ENCODE assay signal across 12 mouse cellular contexts in genomic region chr17:46336475-46336874, GRCm38 (mm10). TPM values are rescaled to one million over a fixed set of nuclear protein-coding genes. Genes with fewer than 3 reads are reported as not detected.
A peak's percentile ranks its signal among the peaks of the same experiment; 100 is the strongest.
DNase-seq lines count a peak whose midpoint lies in the region; ATAC-seq and TF ChIP-seq lines count a peak whose summit lies in the region.
"Had no signal": no experiment of that assay in that cellular context is flagged by ENCODE, and none has a peak within 500 bp of the region (broad histone marks: within the 10 kb centered on the region; RNA-seq: fewer than 3 reads in every experiment).

No protein-coding gene starts in this region.

- no peak overlapping the region for H3K4me2 ChIP-seq in forebrain, postnatal 0 days (ENCODE audit: low read depth)
- H3K4me2 ChIP-seq in forebrain, embryonic 15.5 days (replicated peaks): no peak overlapping the region
- H3K4me2 ChIP-seq: limb, embryonic 13.5 days had no signal

- TF ChIP-seq RAD21 in MEL (IDR thresholded peaks at IDR 0.05; ENCODE audit: low read depth, low read length): peak; percentile 43

- no peaks in the 10 kb centered on the region for H3K4me1 ChIP-seq in forebrain, postnatal 0 days (ENCODE audit: insufficient read depth)
- no peaks in the 10 kb centered on the region for H3K4me1 ChIP-seq in forebrain, embryonic 15.5 days
- H3K4me1 ChIP-seq in lung, adult 2 months (ENCODE audit: control insufficient read depth, insufficient read depth, low read length): no peaks in the 10 kb centered on the region
- peaks cover 2 to 13% of the 10 kb centered on the region in 2 experiments; a peak in 3 of 4 replicates for H3K4me1 ChIP-seq in MEL (ENCODE audit: control insufficient read depth in 1 of 2, insufficient read depth in 2 of 2, low read length in 2 of 2)
- H3K4me1 ChIP-seq: limb, embryonic 13.5 days had no signal

- H3K27ac ChIP-seq in forebrain, postnatal 0 days (ENCODE audit: low read depth, low read length): no peak overlapping the region
- H3K27ac ChIP-seq in forebrain, embryonic 15.5 days (replicated peaks): no peak overlapping the region
- H3K27ac ChIP-seq in MEL (ENCODE audit: control insufficient read depth, low read depth, low read length): no peak overlapping the region
- H3K27ac ChIP-seq: limb, embryonic 13.5 days had no signal

- 24% methylated on average over 5 of the region's 5 CpGs for WGBS in forebrain, postnatal 0 days
- 30% methylated on average over 5 of the region's 5 CpGs for WGBS in forebrain, embryonic 15.5 days
- WGBS in lung, adult 2 months: 26% methylated on average over 5 of the region's 5 CpGs

- H3K9ac ChIP-seq in forebrain, postnatal 0 days: no peak overlapping the region
- H3K9ac ChIP-seq in forebrain, embryonic 15.5 days (replicated peaks): no peak overlapping the region
- no peak overlapping the region for H3K9ac ChIP-seq in MEL (ENCODE audit: control insufficient read depth, low read depth, low read length, poor library complexity, severe bottlenecking)
- H3K9ac ChIP-seq: limb, embryonic 13.5 days had no signal

- no peaks in the 10 kb centered on the region for H3K9me3 ChIP-seq in forebrain, postnatal 0 days (ENCODE audit: low read length)
- H3K9me3 ChIP-seq in forebrain, embryonic 15.5 days: no peaks in the 10 kb centered on the region
- H3K9me3 ChIP-seq in MEL (replicated peaks; ENCODE audit: insufficient read depth, low read length): no peaks in the 10 kb centered on the region

- no peak overlapping the region for H3K4me3 ChIP-seq in forebrain, postnatal 0 days (ENCODE audit: low read depth, low read length)
- H3K4me3 ChIP-seq in forebrain, embryonic 15.5 days: no peak overlapping the region
- no peak overlapping the region for H3K4me3 ChIP-seq in lung, adult 2 months (replicated peaks; ENCODE audit: extremely low read depth, low read depth, low read length)
- H3K4me3 ChIP-seq in MEL (ENCODE audit: control insufficient read depth in 1 of 2, insufficient read depth in 1 of 2, low read depth in 2 of 2, low read length in 2 of 2): no peak overlapping the region
- H3K4me3 ChIP-seq: erythroblast, embryonic 14.5 days; limb, embryonic 13.5 days had no signal

- no peaks in the 10 kb centered on the region for H3K36me3 ChIP-seq in forebrain, postnatal 0 days (ENCODE audit: insufficient read depth)
- no peaks in the 10 kb centered on the region for H3K36me3 ChIP-seq in forebrain, embryonic 15.5 days
- peaks cover 0 to 10% of the 10 kb centered on the region in 2 experiments; a peak in 2 of 4 replicates for H3K36me3 ChIP-seq in MEL (ENCODE audit: control insufficient read depth in 1 of 2, insufficient read depth in 2 of 2, low read length in 2 of 2)
- H3K36me3 ChIP-seq: limb, embryonic 13.5 days had no signal

- no peak for TF ChIP-seq EP300 in MEL (IDR thresholded peaks at IDR 0.05; ENCODE audit: low read depth in 1 of 2, low read length in 2 of 2)

- ATAC-seq in forebrain, postnatal 0 days: no peak
- ATAC-seq in forebrain, embryonic 15.5 days (replicated peaks): no peak
- ATAC-seq: midbrain, embryonic 16.5 days had no signal

- peak; percentile 37 for DNase-seq in forebrain, postnatal 0 days
- no peak for DNase-seq in lung, adult 2 months
- DNase-seq in lung, postnatal 10 days: no peak
- DNase-seq in MEL (ENCODE audit: low read depth, low spot score): peak; percentile 69
- DNase-seq in retina, embryonic 14.5 days (ENCODE audit: low spot score): peak; percentile 44
- DNase-seq in adrenal gland, adult 8-10 months: no peak
- no peak for DNase-seq in adrenal gland, adult 2 months
- DNase-seq: kidney, adult 8-10 months had no signal

- no peak for TF ChIP-seq POLR2A in lung, adult 2 months (IDR thresholded peaks at IDR 0.05; ENCODE audit: borderline replicate concordance, extremely low read depth, low read depth, low read length)
- no peak for TF ChIP-seq POLR2A in MEL (IDR thresholded peaks at IDR 0.05; ENCODE audit: control insufficient read depth in 1 of 2, insufficient read depth in 1 of 2, low read depth in 1 of 2, low read length in 2 of 2, poor library complexity in 1 of 2)

- no peaks in the 10 kb centered on the region for H3K27me3 ChIP-seq in forebrain, postnatal 0 days (ENCODE audit: insufficient read depth, low read length)
- H3K27me3 ChIP-seq in forebrain, embryonic 15.5 days: no peaks in the 10 kb centered on the region
- H3K27me3 ChIP-seq in MEL (ENCODE audit: control insufficient read depth in 1 of 2, insufficient read depth in 2 of 2, low read length in 2 of 2): no peaks in the 10 kb centered on the region
- H3K27me3 ChIP-seq: limb, embryonic 13.5 days had no signal

- TF ChIP-seq CTCF in forebrain, postnatal 0 days (IDR thresholded peaks at IDR 0.05; ENCODE audit: low read depth): peak; percentile 57
- TF ChIP-seq CTCF in lung, adult 2 months (IDR thresholded peaks at IDR 0.05; ENCODE audit: insufficient read depth, low read length): peak; percentile 45
- peak; percentile 54 to 79 (median 63) for TF ChIP-seq CTCF in MEL (IDR thresholded peaks at IDR 0.05 in 2 of 3, conservative IDR thresholded peaks at IDR 0.05 in 1 of 3; ENCODE audit: control insufficient read depth in 1 of 3, insufficient read depth in 1 of 3, low read depth in 2 of 3, low read length in 3 of 3, poor library complexity in 1 of 3, severe bottlenecking in 1 of 3)

- no peaks in the 10 kb centered on the region for H3K79me2 ChIP-seq in MEL (ENCODE audit: control insufficient read depth, insufficient read depth, low read length, poor library complexity)

TF ChIP-seq in MEL, 35 proteins besides CTCF, POLR2A, EP300 and RAD21:
- TF ChIP-seq MEF2A (IDR thresholded peaks at IDR 0.05; ENCODE audit: extremely low read depth, insufficient replicate concordance, low read depth, low read length, poor library complexity, severe bottlenecking) (no peak), SIN3A (IDR thresholded peaks at IDR 0.05; ENCODE audit: low read length) (no peak), ZC3H11A (IDR thresholded peaks at IDR 0.05; ENCODE audit: low read depth, low read length) (peak; percentile 57; the same call in 1 of the 2 replicates), SMC3 (IDR thresholded peaks at IDR 0.05; ENCODE audit: low read depth, low read length) (peak; percentile 64), GATA1 (IDR thresholded peaks at IDR 0.05; ENCODE audit: low read depth, low read length) (no peak)

RNA-seq across cellular contexts. Expression of gene Abcc10, which starts 8.3 kb away (rescaled TPM):
- 6.5 and 8.3 TPM in 2 replicates for total RNA-seq in forebrain, postnatal 0 days (2014; rRNA removed)
- polyA plus RNA-seq in forebrain, postnatal 0 days (2015; fragmentation: Nextera tagmentation; extraction: Ambion mirVana): 3.7 and 5.0 TPM in 2 replicates
- polyA plus RNA-seq in forebrain, embryonic 15.5 days (2015; fragmentation: Nextera tagmentation; extraction: Ambion mirVana): 6.6 and 8.1 TPM in 2 replicates
- polyA plus RNA-seq in lung, adult 2 months (2012; rRNA removed): 13.1 and 15.1 TPM in 2 replicates
- total RNA-seq in MEL (2012; rRNA removed): 2.8 and 4.0 TPM in 2 replicates
- polyA plus RNA-seq in MEL (2012; ENCODE audit: insufficient read depth in 1 of 2, insufficient read length in 2 of 2, low read depth in 1 of 2, low replicate concordance in 2 of 2, missing spikeins in 1 of 2): 1 to 10 TPM in 1 of 2 experiments, not detected in 1; 6.2 TPM
- 10 to 100 TPM in 2 of 4 experiments, 1 to 10 TPM in 2; 6.9 to 17.3 (median 11.9) TPM for total RNA-seq in adrenal gland, adult 8-10 months (2022)
- total RNA-seq in adrenal gland, adult 2 months (2021): 1 to 10 TPM; 7.3 to 7.4 TPM
- polyA plus RNA-seq in adrenal gland, adult 2 months (2012; rRNA removed): 35.4 and 36.4 TPM in 2 replicates

RNA-seq across cellular contexts. Expression of gene Dlk2, which starts 39.3 kb away (rescaled TPM):
- total RNA-seq in forebrain, postnatal 0 days (2014; rRNA removed): 49.9 and 61.3 TPM in 2 replicates
- 16.3 and 16.8 TPM in 2 replicates for polyA plus RNA-seq in forebrain, postnatal 0 days (2015; fragmentation: Nextera tagmentation; extraction: Ambion mirVana)
- polyA plus RNA-seq in forebrain, embryonic 15.5 days (2015; fragmentation: Nextera tagmentation; extraction: Ambion mirVana): 7.2 and 9.2 TPM in 2 replicates
- polyA plus RNA-seq in lung, adult 2 months (2012; rRNA removed): 0.54 and 3.1 TPM in 2 replicates
- not detected in 2 replicates for total RNA-seq in MEL (2012; rRNA removed)
- polyA plus RNA-seq in MEL (2012; ENCODE audit: insufficient read depth in 1 of 2, insufficient read length in 2 of 2, low read depth in 1 of 2, low replicate concordance in 2 of 2, missing spikeins in 1 of 2): under 1 TPM in 1 of 2 experiments, not detected in 1; 0.07 TPM
- under 1 TPM in 3 of 4 experiments, not detected in 1; 0.25 to 0.56 (median 0.38) TPM for total RNA-seq in adrenal gland, adult 8-10 months (2022)
- under 1 TPM in 1 of 2 experiments, not detected in 1; 0.29 TPM for total RNA-seq in adrenal gland, adult 2 months (2021)
- polyA plus RNA-seq in adrenal gland, adult 2 months (2012; rRNA removed): 0.22 and 0.62 TPM in 2 replicates
- polyA plus RNA-seq: erythroblast, embryonic 14.5 days had no signal

RNA-seq across cellular contexts. Expression of gene Zfp318, which starts 47.1 kb away (rescaled TPM):
- 26.1 and 28.3 TPM in 2 replicates for total RNA-seq in forebrain, postnatal 0 days (2014; rRNA removed)
- 11.2 and 17.6 TPM in 2 replicates for polyA plus RNA-seq in forebrain, postnatal 0 days (2015; fragmentation: Nextera tagmentation; extraction: Ambion mirVana)
- 12.8 and 13.5 TPM in 2 replicates for polyA plus RNA-seq in forebrain, embryonic 15.5 days (2015; fragmentation: Nextera tagmentation; extraction: Ambion mirVana)
- polyA plus RNA-seq in lung, adult 2 months (2012; rRNA removed): 11.2 and 12.5 TPM in 2 replicates
- 7.9 and 8.1 TPM in 2 replicates for total RNA-seq in MEL (2012; rRNA removed)
- polyA plus RNA-seq in MEL (2012; ENCODE audit: insufficient read depth in 1 of 2, insufficient read length in 2 of 2, low read depth in 1 of 2, low replicate concordance in 2 of 2, missing spikeins in 1 of 2): 10 to 100 TPM; 21.3 to 36.8 TPM
- total RNA-seq in adrenal gland, adult 8-10 months (2022): 10 to 100 TPM; 21.0 to 35.6 (median 27.4) TPM
- total RNA-seq in adrenal gland, adult 2 months (2021): 10 to 100 TPM; 22.0 to 28.5 TPM
- polyA plus RNA-seq in adrenal gland, adult 2 months (2012; rRNA removed): 9.3 TPM in 2 replicates

RNA-seq across cellular contexts. Expression of gene Tjap1, which starts 53.6 kb away (rescaled TPM):
- total RNA-seq in forebrain, postnatal 0 days (2014; rRNA removed): 25.6 and 36.9 TPM in 2 replicates
- polyA plus RNA-seq in forebrain, postnatal 0 days (2015; fragmentation: Nextera tagmentation; extraction: Ambion mirVana): 15.8 and 17.6 TPM in 2 replicates
- 31.5 and 37.1 TPM in 2 replicates for polyA plus RNA-seq in forebrain, embryonic 15.5 days (2015; fragmentation: Nextera tagmentation; extraction: Ambion mirVana)
- polyA plus RNA-seq in lung, adult 2 months (2012; rRNA removed): 45.2 TPM in 2 replicates
- 11.0 and 12.9 TPM in 2 replicates for total RNA-seq in MEL (2012; rRNA removed)
- polyA plus RNA-seq in MEL (2012; ENCODE audit: insufficient read depth in 1 of 2, insufficient read length in 2 of 2, low read depth in 1 of 2, low replicate concordance in 2 of 2, missing spikeins in 1 of 2): 10 to 100 TPM in 1 of 2 experiments, not detected in 1; 41.2 TPM
- 10 to 100 TPM; 49.3 to 72.6 (median 54.6) TPM for total RNA-seq in adrenal gland, adult 8-10 months (2022)
- total RNA-seq in adrenal gland, adult 2 months (2021): 10 to 100 TPM; 44.8 to 51.4 TPM
- 85.3 and 98.6 TPM in 2 replicates for polyA plus RNA-seq in adrenal gland, adult 2 months (2012; rRNA removed)

Comparison
In these comparisons a context has a peak if more than half of its experiments do, and no peak if none do; other contexts are left out.
1. DNase-seq: peak in forebrain, postnatal 0 days (single experiment), MEL (single experiment) and retina, embryonic 14.5 days (single experiment); none in lung, adult 2 months (single experiment), lung, postnatal 10 days (single experiment), adrenal gland, adult 8-10 months (single experiment) and adrenal gland, adult 2 months (single experiment).
2. Peak in every context shown above with its lines, with median percentiles within 50 percentile points of each other: CTCF ChIP-seq.